Mouse (Mus musculus) MN1 (cell line): ENCODE measurements around the gene Cdkal1.

Experiments used
- DNase-seq: peaks from one replicate; pipeline ENCODE4 v3.0.0-alpha.2; 2016; ENCODE audit warnings: low spot score

Cdkal1 gene

GRCm38 (mm10) chr13:29351023-29351684 is 504.3 kb downstream of the Cdkal1 start:
- no peak for DNase-seq

GRCm38 (mm10) chr13:29350004-29350403 is 505.5 kb downstream of the Cdkal1 start:
- no peak for DNase-seq

GRCm38 (mm10) chr13:29349386-29349961 is 506.0 kb downstream of the Cdkal1 start:
- peak; percentile 11 for DNase-seq

GRCm38 (mm10) chr13:29348331-29348730 is 507.1 kb downstream of the Cdkal1 start:
- no peak for DNase-seq

GRCm38 (mm10) chr13:29332640-29333412 is 522.6 kb downstream of the Cdkal1 start:
- DNase-seq: peak; percentile 11

GRCm38 (mm10) chr13:29325946-29326345 is 529.5 kb downstream of the Cdkal1 start:
- no peak for DNase-seq

GRCm38 (mm10) chr13:29320421-29320820 is 535.1 kb downstream of the Cdkal1 start:
- DNase-seq: no peak

- no peak for DNase-seq
Measured at GRCm38 (mm10) chr13:29317703-29318102, 537.8 kb downstream of the Cdkal1 start.

GRCm38 (mm10) chr13:29316271-29316670 is 539.2 kb downstream of the Cdkal1 start:
- DNase-seq: no peak

- no peak for DNase-seq
Measured at GRCm38 (mm10) chr13:29312026-29312425, 543.4 kb downstream of the Cdkal1 start.

- DNase-seq: no peak
Measured at GRCm38 (mm10) chr13:29307420-29307819, 548.1 kb downstream of the Cdkal1 start.

- DNase-seq: no peak
Measured at GRCm38 (mm10) chr13:29292608-29293240, 562.8 kb downstream of the Cdkal1 start.

GRCm38 (mm10) chr13:29290569-29290968 is 564.9 kb downstream of the Cdkal1 start:
- no peak for DNase-seq

GRCm38 (mm10) chr13:29285058-29285457 is 570.4 kb downstream of the Cdkal1 start:
- no peak for DNase-seq

GRCm38 (mm10) chr13:29281556-29281955 is 573.9 kb downstream of the Cdkal1 start:
- DNase-seq: no peak

GRCm38 (mm10) chr13:29278156-29278555 is 577.3 kb downstream of the Cdkal1 start:
- no peak for DNase-seq

GRCm38 (mm10) chr13:29274296-29274695 is 581.2 kb downstream of the Cdkal1 start:
- no peak for DNase-seq

- DNase-seq: no peak
Measured at GRCm38 (mm10) chr13:29273693-29274221, 581.7 kb downstream of the Cdkal1 start.

GRCm38 (mm10) chr13:29271451-29271850 is 584.0 kb downstream of the Cdkal1 start:
- no peak for DNase-seq

- no peak for DNase-seq
Measured at GRCm38 (mm10) chr13:29264015-29264711, 591.3 kb downstream of the Cdkal1 start.

GRCm38 (mm10) chr13:29262164-29262563 is 593.3 kb downstream of the Cdkal1 start:
- no peak for DNase-seq

- DNase-seq: no peak
Measured at GRCm38 (mm10) chr13:29248535-29248934, 606.9 kb downstream of the Cdkal1 start.
